8 mouse cellular contexts compared by ENCODE assay signal in genomic region chr10:23785599-23785998, GRCm38 (mm10). TPM values are rescaled to one million over a fixed set of nuclear protein-coding genes. Genes with fewer than 3 reads are reported as not detected.
DNase-seq lines count a peak whose midpoint lies in the region; ATAC-seq and TF ChIP-seq lines count a peak whose summit lies in the region.
"Not testable (repeated sequence)": the region's sequence is repeated elsewhere in the genome, so short reads cannot be mapped to it uniquely, and the experiment has no call there.

No protein-coding gene starts in this region.

- not testable (repeated sequence) for ATAC-seq in forebrain, embryonic 15.5 days (replicated peaks); kidney, embryonic 15.5 days (replicated peaks; ENCODE audit: low FRiP score); liver, embryonic 14.5 days (ENCODE audit: insufficient read depth); midbrain, embryonic 13.5 days; stomach, embryonic 15.5 days (ENCODE audit: insufficient read depth, low FRiP score, low read depth)

- not testable (repeated sequence) for TF ChIP-seq EP300 in CH12.LX (IDR thresholded peaks at IDR 0.05; ENCODE audit: low read length); liver, embryonic 14.5 days (IDR thresholded peaks at IDR 0.05; ENCODE audit: low read depth)

- peak overlapping the region; percentile 88 for H3K9ac ChIP-seq in CH12.LX (ENCODE audit: insufficient read depth, low read depth)
- peak overlapping the region; percentile 93 for H3K9ac ChIP-seq in forebrain, embryonic 15.5 days (replicated peaks)
- H3K9ac ChIP-seq in kidney, embryonic 15.5 days, result peak overlapping the region; percentile 93
- peak overlapping the region; percentile 91 for H3K9ac ChIP-seq in liver, embryonic 14.5 days (replicated peaks)
- peak overlapping the region; percentile 97 for H3K9ac ChIP-seq in midbrain, embryonic 13.5 days (replicated peaks)
- peak overlapping the region; percentile 9; the same call in 1 of the 2 replicates for H3K9ac ChIP-seq in stomach, embryonic 15.5 days

- peak overlapping the region; percentile 97 for H3K4me2 ChIP-seq in CH12.LX (ENCODE audit: insufficient read depth, low read depth, poor library complexity, severe bottlenecking)
- H3K4me2 ChIP-seq in forebrain, embryonic 15.5 days (replicated peaks), result peak overlapping the region; percentile 81
- peak overlapping the region; percentile 68 for H3K4me2 ChIP-seq in kidney, embryonic 15.5 days
- H3K4me2 ChIP-seq in liver, embryonic 14.5 days (ENCODE audit: low read depth), result peak overlapping the region; percentile 77
- peak overlapping the region; percentile 97 for H3K4me2 ChIP-seq in midbrain, embryonic 13.5 days (replicated peaks)
- H3K4me2 ChIP-seq in stomach, embryonic 15.5 days, result peak overlapping the region; percentile 63

- not testable (repeated sequence) for DNase-seq in CH12.LX (ENCODE audit: extremely low read depth); embryonic facial prominence, embryonic 10.5 days (ENCODE audit: low spot score); hindbrain, embryonic 10.5 days (ENCODE audit: low spot score); liver, embryonic 14.5 days (ENCODE audit: low read depth in 3 of 3, low spot score in 3 of 3)

- H3K79me2 ChIP-seq in CH12.LX (replicated peaks; ENCODE audit: control insufficient read depth, extremely low read depth, insufficient read depth, poor library complexity, severe bottlenecking), result peaks cover 30% of the 10 kb centered on the region

- in situ Hi-C loops in CH12.LX (cut with MboI; ENCODE audit: low pct_ligation_motif_present, low pct_unique_long_range_greater_than_20kb, low sequenced_read_pairs), result not testable (repeated sequence)

- H3K36me3 ChIP-seq in CH12.LX (replicated peaks in 1 of 2; ENCODE audit: control insufficient read depth in 1 of 2, insufficient read depth in 1 of 2, low read length in 1 of 2), result peaks cover 33 to 43% of the 10 kb centered on the region in 2 experiments
- H3K36me3 ChIP-seq in embryonic facial prominence, embryonic 10.5 days (replicated peaks), result peaks cover 57% of the 10 kb centered on the region
- H3K36me3 ChIP-seq in forebrain, embryonic 15.5 days, result peaks cover 38% of the 10 kb centered on the region
- H3K36me3 ChIP-seq in hindbrain, embryonic 10.5 days, result peaks cover 55% of the 10 kb centered on the region
- peaks cover 35% of the 10 kb centered on the region for H3K36me3 ChIP-seq in kidney, embryonic 15.5 days
- peaks cover 24% of the 10 kb centered on the region for H3K36me3 ChIP-seq in liver, embryonic 14.5 days (replicated peaks; ENCODE audit: control insufficient read depth, insufficient read depth, low read depth)
- peaks cover 35% of the 10 kb centered on the region for H3K36me3 ChIP-seq in midbrain, embryonic 13.5 days
- H3K36me3 ChIP-seq in stomach, embryonic 15.5 days, result peaks cover 10% of the 10 kb centered on the region

- not testable (repeated sequence) for H3K27me3 ChIP-seq in CH12.LX (replicated peaks); embryonic facial prominence, embryonic 10.5 days (replicated peaks; ENCODE audit: low read depth, poor library complexity, severe bottlenecking); forebrain, embryonic 15.5 days; hindbrain, embryonic 10.5 days (ENCODE audit: insufficient read depth, poor library complexity, severe bottlenecking); kidney, embryonic 15.5 days; liver, embryonic 14.5 days (ENCODE audit: control insufficient read depth, insufficient read depth, low read length); midbrain, embryonic 13.5 days; stomach, embryonic 15.5 days (replicated peaks)

- TF ChIP-seq POLR2A in CH12.LX (IDR thresholded peaks at IDR 0.05; ENCODE audit: low read depth, low read length), result not testable (repeated sequence)

- not testable (repeated sequence) for H3K9me3 ChIP-seq in CH12.LX (replicated peaks; ENCODE audit: low read length); embryonic facial prominence, embryonic 10.5 days; forebrain, embryonic 15.5 days; hindbrain, embryonic 10.5 days; kidney, embryonic 15.5 days (replicated peaks); liver, embryonic 14.5 days (ENCODE audit: control insufficient read depth, low read length); midbrain, embryonic 13.5 days; stomach, embryonic 15.5 days

- not testable (repeated sequence) for TF ChIP-seq CTCF in CH12.LX (conservative IDR thresholded peaks at IDR 0.05 in 1 of 2, IDR thresholded peaks at IDR 0.05 in 1 of 2; ENCODE audit: low read depth in 2 of 2, low read length in 2 of 2); liver, embryonic 14.5 days (IDR thresholded peaks at IDR 0.05; ENCODE audit: low read depth)

- dilution Hi-C loops in CH12.LX (cut with MboI; ENCODE audit: extremely low pct_ligation_motif_present, extremely low pct_unique_long_range_greater_than_20kb, low sequenced_read_pairs), result not testable (repeated sequence)

- TF ChIP-seq RAD21 in CH12.LX (IDR thresholded peaks at IDR 0.05; ENCODE audit: low read depth, low read length), result not testable (repeated sequence)

- peak overlapping the region; percentile 71 to 88 (median 78) for H3K4me3 ChIP-seq in CH12.LX (replicated peaks in 1 of 3; ENCODE audit: low read depth in 2 of 3, low read length in 2 of 3, poor library complexity in 1 of 3)
- peak overlapping the region; percentile 82 for H3K4me3 ChIP-seq in embryonic facial prominence, embryonic 10.5 days
- H3K4me3 ChIP-seq in forebrain, embryonic 15.5 days, result peak overlapping the region; percentile 77
- H3K4me3 ChIP-seq in hindbrain, embryonic 10.5 days, result peak overlapping the region; percentile 92
- H3K4me3 ChIP-seq in kidney, embryonic 15.5 days (replicated peaks), result peak overlapping the region; percentile 87
- H3K4me3 ChIP-seq in liver, embryonic 14.5 days (ENCODE audit: insufficient read depth in 1 of 2, low read depth in 2 of 2, low read length in 2 of 2), result peak overlapping the region; percentile 76 to 83
- peak overlapping the region; percentile 91 for H3K4me3 ChIP-seq in midbrain, embryonic 13.5 days (replicated peaks)
- peak overlapping the region; percentile 97 for H3K4me3 ChIP-seq in stomach, embryonic 15.5 days (replicated peaks)

- peaks cover 2 to 30% of the 10 kb centered on the region in 2 experiments; a peak in 3 of 4 replicates for H3K4me1 ChIP-seq in CH12.LX (ENCODE audit: control insufficient read depth in 1 of 2, insufficient read depth in 2 of 2)
- H3K4me1 ChIP-seq in embryonic facial prominence, embryonic 10.5 days, result peaks cover 24% of the 10 kb centered on the region
- H3K4me1 ChIP-seq in forebrain, embryonic 15.5 days, result peaks cover 34% of the 10 kb centered on the region
- H3K4me1 ChIP-seq in hindbrain, embryonic 10.5 days (replicated peaks), result peaks cover 25% of the 10 kb centered on the region
- peaks cover 33% of the 10 kb centered on the region for H3K4me1 ChIP-seq in kidney, embryonic 15.5 days
- H3K4me1 ChIP-seq in liver, embryonic 14.5 days (replicated peaks; ENCODE audit: control insufficient read depth in 2 of 2, insufficient read depth in 2 of 2, low read length in 1 of 2), result peaks cover 14 to 29% of the 10 kb centered on the region in 2 experiments
- H3K4me1 ChIP-seq in midbrain, embryonic 13.5 days (replicated peaks), result peaks cover 32% of the 10 kb centered on the region
- H3K4me1 ChIP-seq in stomach, embryonic 15.5 days, result peaks cover 22% of the 10 kb centered on the region

- peak overlapping the region; percentile 53; the same call in 1 of the 2 replicates for H3K27ac ChIP-seq in CH12.LX (ENCODE audit: insufficient read depth, low read depth)
- H3K27ac ChIP-seq in embryonic facial prominence, embryonic 10.5 days (replicated peaks), result peak overlapping the region; percentile 91; the same call in 1 of the 2 replicates
- not testable (repeated sequence) for H3K27ac ChIP-seq in forebrain, embryonic 15.5 days (replicated peaks); hindbrain, embryonic 10.5 days; midbrain, embryonic 13.5 days; stomach, embryonic 15.5 days
- 0 out of 2 replicates have a peak overlapping the region, but pooled peaks have one; percentile 72 for H3K27ac ChIP-seq in kidney, embryonic 15.5 days
- peak overlapping the region; percentile 58 for H3K27ac ChIP-seq in liver, embryonic 14.5 days

- 41% methylated on average over 7 of the region's 7 CpGs for WGBS in embryonic facial prominence, embryonic 10.5 days
- WGBS in forebrain, embryonic 15.5 days, result 43% methylated on average over 7 of the region's 7 CpGs
- WGBS in hindbrain, embryonic 10.5 days, result 44% methylated on average over 7 of the region's 7 CpGs
- whole genome bisulfite sequencing in kidney, embryonic 15.5 days, result 45% methylated on average over 7 of the region's 7 CpGs
- WGBS in liver, embryonic 14.5 days (ENCODE audit: insufficient replicate concordance), result 10% methylated on average over 7 of the region's 7 CpGs
- WGBS in midbrain, embryonic 13.5 days, result 47% methylated on average over 7 of the region's 7 CpGs
- WGBS in stomach, embryonic 15.5 days, result 50% methylated on average over 7 of the region's 7 CpGs

RNA-seq across cellular contexts. Expression of gene Rps12, which starts 1.5 kb away (rescaled TPM):
- total RNA-seq in CH12.LX (2012; rRNA removed) (5,116 and 5,207 TPM in 2 replicates), CH12.LX (2014; rRNA removed) (4,147 and 4,213 TPM in 2 replicates)
- polyA plus RNA-seq in CH12.LX (2012; ENCODE audit: insufficient read length, low read depth), result 140 and 211 TPM in 2 replicates
- 142 and 152 TPM in 2 replicates for polyA plus RNA-seq in embryonic facial prominence, embryonic 10.5 days (2016; fragmentation: Nextera tagmentation; extraction: Ambion mirVana)
- 113 and 122 TPM in 2 replicates for polyA plus RNA-seq in forebrain, embryonic 15.5 days (2015; fragmentation: Nextera tagmentation; extraction: Ambion mirVana)
- 124 and 145 TPM in 2 replicates for polyA plus RNA-seq in hindbrain, embryonic 10.5 days (2016; fragmentation: Nextera tagmentation; extraction: Ambion mirVana)
- 195 and 221 TPM in 2 replicates for polyA plus RNA-seq in kidney, embryonic 15.5 days (2015; fragmentation: Nextera tagmentation; extraction: Ambion mirVana)
- 3,928 and 4,028 TPM in 2 replicates for polyA plus RNA-seq in liver, embryonic 14.5 days (2012; rRNA removed)
- polyA plus RNA-seq in liver, embryonic 14.5 days (2014; fragmentation: Nextera tagmentation; extraction: Ambion mirVana), result 198 and 228 TPM in 2 replicates
- polyA plus RNA-seq in midbrain, embryonic 13.5 days (2015; fragmentation: Nextera tagmentation; extraction: Ambion mirVana), result 113 and 114 TPM in 2 replicates
- polyA plus RNA-seq in stomach, embryonic 15.5 days (2015; fragmentation: Nextera tagmentation; extraction: Ambion mirVana), result 150 and 170 TPM in 2 replicates

RNA-seq across cellular contexts. Expression of gene Slc18b1, which starts 11.2 kb away (rescaled TPM):
- total RNA-seq in CH12.LX (2012; rRNA removed), result not detected in 2 replicates
- total RNA-seq in CH12.LX (2014; rRNA removed), result not detected in 2 replicates
- 0.18 TPM in 1 of 2 replicates, not detected in the other for polyA plus RNA-seq in CH12.LX (2012; ENCODE audit: insufficient read length, low read depth)
- polyA plus RNA-seq in embryonic facial prominence, embryonic 10.5 days (2016; fragmentation: Nextera tagmentation; extraction: Ambion mirVana), result 10.2 and 11.7 TPM in 2 replicates
- polyA plus RNA-seq in forebrain, embryonic 15.5 days (2015; fragmentation: Nextera tagmentation; extraction: Ambion mirVana), result 15.8 and 16.5 TPM in 2 replicates
- 11.4 and 12.9 TPM in 2 replicates for polyA plus RNA-seq in hindbrain, embryonic 10.5 days (2016; fragmentation: Nextera tagmentation; extraction: Ambion mirVana)
- polyA plus RNA-seq in kidney, embryonic 15.5 days (2015; fragmentation: Nextera tagmentation; extraction: Ambion mirVana), result 18.2 and 19.1 TPM in 2 replicates
- 1.9 TPM in 2 replicates for polyA plus RNA-seq in liver, embryonic 14.5 days (2012; rRNA removed)
- 1.8 and 2.2 TPM in 2 replicates for polyA plus RNA-seq in liver, embryonic 14.5 days (2014; fragmentation: Nextera tagmentation; extraction: Ambion mirVana)
- 15.3 and 20.6 TPM in 2 replicates for polyA plus RNA-seq in midbrain, embryonic 13.5 days (2015; fragmentation: Nextera tagmentation; extraction: Ambion mirVana)
- 14.8 and 19.8 TPM in 2 replicates for polyA plus RNA-seq in stomach, embryonic 15.5 days (2015; fragmentation: Nextera tagmentation; extraction: Ambion mirVana)

Comparison
In these comparisons a context has a peak if more than half of its experiments do, and no peak if none do; other contexts are left out.
1. H3K9ac ChIP-seq: peak in every context shown above with its lines; median percentile 97 in midbrain, embryonic 13.5 days; 93 in forebrain, embryonic 15.5 days; 93 in kidney, embryonic 15.5 days; 91 in liver, embryonic 14.5 days; 88 in CH12.LX; 9 in stomach, embryonic 15.5 days.